Mouse (Mus musculus) forebrain, postnatal 0 days (tissue): Measurements from ENCODE around the gene Hoxa4. TPM values are rescaled to one million over a fixed set of nuclear protein-coding genes. Genes with fewer than 3 reads are reported as not detected.

Experiments used
- ATAC-seq: fragments of 200-750 bp; cut with Nextera tagmentation; 2 replicates; pipeline ENCODE4 v1.8.0; 2017; ENCODE audit warnings: mild to moderate bottlenecking, moderate library complexity
- DNase-seq: peaks from one replicate; pipeline ENCODE4 v3.0.0-alpha.2; 2015
- H3K27ac ChIP-seq: fragments of 300-500 bp; sonication (generic); 2 replicates; pipeline ENCODE4 v1.5.1; 2014; ENCODE audit warnings: low read depth, mild to moderate bottlenecking, antibody characterized with exemption, low read length, moderate library complexity, mixed read lengths
- H3K27me3 ChIP-seq: fragments of 300-500 bp; sonication (generic); 2 replicates; pipeline ENCODE4 v1.6.1; 2014; ENCODE audit warnings: mild to moderate bottlenecking, low read length, mixed read lengths; ENCODE audit not compliant: insufficient read depth
- H3K36me3 ChIP-seq: fragments of 300-500 bp; sonication (generic); 2 replicates; pipeline ENCODE4 v1.6.1; 2014; ENCODE audit warnings: mild to moderate bottlenecking, moderate library complexity; ENCODE audit not compliant: insufficient read depth
- H3K4me1 ChIP-seq: fragments of 300-500 bp; sonication (generic); 2 replicates; pipeline ENCODE4 v1.6.1; 2014; ENCODE audit warnings: antibody characterized with exemption; ENCODE audit not compliant: insufficient read depth
- H3K4me2 ChIP-seq: fragments of 300-500 bp; sonication (generic); 2 replicates; pipeline ENCODE4 v1.6.1; 2014; ENCODE audit warnings: low read depth, mild to moderate bottlenecking, moderate library complexity
- H3K4me3 ChIP-seq: fragments of 300-500 bp; sonication (generic); 2 replicates; pipeline ENCODE4 v1.5.1; 2014; ENCODE audit warnings: low read depth, low read length, mixed read lengths
- H3K9ac ChIP-seq: fragments of 300-500 bp; sonication (generic); 2 replicates; pipeline ENCODE4 v1.6.1; 2014; ENCODE audit warnings: mild to moderate bottlenecking
- H3K9me3 ChIP-seq: fragments of 300-500 bp; sonication (generic); 2 replicates; pipeline ENCODE4 v1.6.1; 2016; ENCODE audit warnings: low read length
- CTCF ChIP-seq: sonication (generic); IDR thresholded peaks from 2 replicates; pipeline ENCODE4 v1.5.1; 2016; ENCODE audit warnings: antibody characterized with exemption, control low read depth, low read depth
- WGBS: fragments of 180-500 bp; shearing (Covaris S2); extraction: QIAGEN DNeasy Blood & Tissue Kit; methylation state at CpG from one replicate; pipeline ENCODE4 v1.1.7; 2014; 5-methylcytosine and 5-hydroxymethylcytosine counted together
- polyA plus RNA-seq: library from polyadenylated mRNA; unstranded; fragments of >200 nt; fragmentation: Nextera tagmentation; extraction: Ambion mirVana; gene quantifications from 2 replicates; pipeline ENCODE4 v1.2.1, GENCODE M21; 2015
- total RNA-seq: library from RNA; depleted of rRNA; stranded (reverse); fragments of >200 nt; gene quantifications from 2 replicates; pipeline ENCODE4 v1.2.3, GENCODE M21; 2014

The Hoxa4 gene
- total and polyA plus RNA-seq, 2 experiments from 2014 or later: not detected

GRCm38 (mm10) chr6:52182030-52182429, 9.5 kb downstream of the Hoxa4 start:
- H3K27ac ChIP-seq: no peak overlapping the region
- 14% methylated on average over 2 of the region's 2 CpGs for WGBS
- peaks cover 99% of the 10 kb centered on the region for H3K27me3 ChIP-seq
- H3K4me1 ChIP-seq: no peaks in the 10 kb centered on the region
- no peak for TF ChIP-seq CTCF
- no peak overlapping the region for H3K4me3 ChIP-seq
- no peak overlapping the region for H3K9ac ChIP-seq
- no peak for DNase-seq
- no peaks in the 10 kb centered on the region for H3K36me3 ChIP-seq
- H3K9me3 ChIP-seq: no peaks in the 10 kb centered on the region
- no peak overlapping the region for H3K4me2 ChIP-seq
- no peak for ATAC-seq

DNA sequence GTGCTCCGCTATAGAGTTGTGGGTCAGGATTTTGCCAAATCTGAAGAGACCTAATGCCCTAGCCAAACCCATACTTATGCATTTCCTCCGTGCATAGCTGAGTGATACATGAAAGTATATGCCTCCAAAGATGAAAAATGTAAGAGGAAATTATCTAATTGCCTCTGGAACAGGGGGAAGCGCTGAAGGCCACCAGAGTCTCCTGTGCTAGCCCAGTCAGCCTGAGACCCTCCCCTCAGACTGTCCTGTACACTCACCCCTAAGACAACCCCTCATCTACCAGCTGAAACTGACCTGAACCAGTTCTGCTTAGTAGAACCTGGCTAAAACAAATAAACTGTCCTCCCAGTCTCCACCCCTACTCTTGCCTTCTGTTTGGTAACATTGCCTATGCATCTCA, 10.8 kb downstream of the Hoxa4 start:
- Histone ChIP-seq H3K9me3 (no peaks in the 10 kb centered on the region), H3K4me2 (no peak overlapping the region), H3K9ac (no peak overlapping the region), H3K27ac (no peak overlapping the region), H3K36me3 (no peaks in the 10 kb centered on the region), H3K4me3 (no peak overlapping the region), H3K4me1 (no peaks in the 10 kb centered on the region), H3K27me3 (peaks cover 98% of the 10 kb centered on the region)
- no peak for DNase-seq
- TF ChIP-seq CTCF: no peak
- WGBS: 5% methylated on average over 3 of the region's 3 CpGs
- ATAC-seq: no peak

GRCm38 (mm10) chr6:52180213-52180710, 11.3 kb downstream of the Hoxa4 start:
- no peak overlapping the region for H3K27ac ChIP-seq
- no peaks in the 10 kb centered on the region for H3K36me3 ChIP-seq
- no peak overlapping the region for H3K9ac ChIP-seq
- ATAC-seq (no peak), DNase-seq (no peak)
- H3K9me3 ChIP-seq: no peaks in the 10 kb centered on the region
- WGBS: 1% methylated on average over 11 of the region's 11 CpGs
- peaks cover 96% of the 10 kb centered on the region for H3K27me3 ChIP-seq
- no peak for TF ChIP-seq CTCF
- H3K4me3 ChIP-seq: no peak overlapping the region
- no peaks in the 10 kb centered on the region for H3K4me1 ChIP-seq
- H3K4me2 ChIP-seq: no peak overlapping the region

GRCm38 (mm10) chr6:52179690-52180089, 11.9 kb downstream of the Hoxa4 start:
- no peak overlapping the region for H3K27ac ChIP-seq
- DNase-seq (no peak), ATAC-seq (no peak)
- no peaks in the 10 kb centered on the region for H3K9me3 ChIP-seq
- no peak overlapping the region for H3K4me2 ChIP-seq
- no peak overlapping the region for H3K4me3 ChIP-seq
- H3K9ac ChIP-seq: no peak overlapping the region
- no peaks in the 10 kb centered on the region for H3K36me3 ChIP-seq
- 2% methylated on average over 10 of the region's 10 CpGs for WGBS
- H3K27me3 ChIP-seq: peaks cover 96% of the 10 kb centered on the region
- TF ChIP-seq CTCF: no peak
- no peaks in the 10 kb centered on the region for H3K4me1 ChIP-seq

DNA sequence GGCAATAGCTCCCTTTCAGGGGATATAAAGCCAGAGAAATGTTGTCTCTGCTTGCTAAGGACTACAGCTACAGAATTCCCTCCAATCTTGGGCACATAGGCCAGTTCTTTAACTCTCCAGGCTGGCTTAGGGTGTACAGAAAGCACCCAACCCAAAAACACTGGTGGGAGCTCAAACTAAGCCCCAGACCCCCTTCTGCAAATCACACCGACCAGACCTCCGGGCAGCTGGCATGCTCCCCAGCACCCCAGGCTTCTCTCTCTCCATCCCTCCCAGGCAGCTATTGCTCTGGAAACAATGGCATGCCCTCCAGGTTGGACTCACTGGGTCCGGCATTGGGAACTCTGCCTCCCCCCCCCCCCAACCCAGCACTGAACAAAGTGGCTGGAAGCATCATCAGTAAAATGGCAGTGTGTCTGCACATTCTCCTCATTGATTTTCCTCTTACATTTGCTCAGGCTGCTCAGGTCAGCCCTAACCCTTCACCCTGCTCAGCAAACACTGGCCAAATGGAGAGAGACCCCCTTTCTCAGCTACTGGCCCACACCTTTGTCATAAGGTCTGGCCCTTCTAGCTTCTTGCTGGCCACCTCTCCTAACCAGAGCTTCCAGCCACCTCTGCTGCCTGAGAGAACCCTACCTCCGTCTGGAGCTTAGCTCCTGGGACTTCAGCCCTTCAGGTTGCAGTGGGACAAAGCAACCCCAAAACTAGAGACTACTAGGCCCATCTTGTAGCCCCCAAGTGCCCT, 12.5 kb downstream of the Hoxa4 start:
- H3K9me3 ChIP-seq: no peaks in the 10 kb centered on the region
- H3K27me3 ChIP-seq: peaks cover 95% of the 10 kb centered on the region
- no peak for TF ChIP-seq CTCF
- no peak overlapping the region for H3K9ac ChIP-seq
- ATAC-seq (no peak), DNase-seq (no peak)
- no peak overlapping the region for H3K4me2 ChIP-seq
- 1% methylated on average over 4 of the region's 4 CpGs for WGBS
- H3K27ac ChIP-seq: no peak overlapping the region
- H3K36me3 ChIP-seq: no peaks in the 10 kb centered on the region
- no peak overlapping the region for H3K4me3 ChIP-seq
- no peaks in the 10 kb centered on the region for H3K4me1 ChIP-seq

GRCm38 (mm10) chr6:52177806-52178205, 13.7 kb downstream of the Hoxa4 start:
- Histone ChIP-seq H3K9me3 (no peaks in the 10 kb centered on the region), H3K4me2 (no peak overlapping the region), H3K36me3 (no peaks in the 10 kb centered on the region), H3K27me3 (peaks cover 95% of the 10 kb centered on the region), H3K27ac (no peak overlapping the region), H3K9ac (no peak overlapping the region), H3K4me1 (no peaks in the 10 kb centered on the region), H3K4me3 (no peak overlapping the region)
- no peak for DNase-seq
- ATAC-seq: no peak
- under 1% methylated on average over 9 of the region's 9 CpGs for WGBS
- TF ChIP-seq CTCF: no peak

GRCm38 (mm10) chr6:52177061-52177735, 14.4 kb downstream of the Hoxa4 start, which contains the start of gene 5730596B20Rik:
Gene 5730596B20Rik (plus strand): TSS chr6:52177498.
- no peak for TF ChIP-seq CTCF
- Histone ChIP-seq H3K4me2 (no peak within 1 kb of the TSS), H3K4me1 (no peaks in the 10 kb centered on the region), H3K27ac (no peak within 1 kb of the TSS), H3K4me3 (no peak within 1 kb of the TSS), H3K9ac (no peak within 1 kb of the TSS), H3K36me3 (no peaks in the 10 kb centered on the region), H3K9me3 (no peaks in the 10 kb centered on the region), H3K27me3 (peaks cover 95% of the 10 kb centered on the region)
- DNase-seq (no peak), ATAC-seq (no peak)
- 4% methylated on average over 36 of the region's 36 CpGs for whole genome bisulfite sequencing
